Mouse (Mus musculus): ENCODE measurements at regions not wholly inside any gene's neighbourhood (a gene's known extent, or its start where the extent isn't known, plus 50 kb on each side); places are given as distances from the start of the nearest gene placed in this dataset.

GRCm38 (mm10) chr8:82623791-82624431 is 150.0 kb downstream of the Zfp330 start:
- Histone ChIP-seq H3K4me1 (no peaks in the 10 kb centered on the region), H3K9me3 (no peaks in the 10 kb centered on the region), H3K4me3 (no peak overlapping the region), H3K9ac (no peak overlapping the region), H3K27ac (no peak overlapping the region), H3K4me2 (no peak overlapping the region), H3K36me3 (no peaks in the 10 kb centered on the region), H3K27me3 (no peaks in the 10 kb centered on the region)
- 82% methylated on average over 6 of the region's 6 CpGs for WGBS
- ATAC-seq (ENCODE audit: insufficient number of reproducible peaks, insufficient read depth, low FRiP score, low TSS enrichment, low read depth): no peak

- WGBS: 36% methylated on average over 1 of the region's 1 CpGs
- H3K9me3 ChIP-seq: no peaks in the 10 kb centered on the region
- H3K4me3 ChIP-seq: no peak overlapping the region
- H3K9ac ChIP-seq: no peak overlapping the region
- no peaks in the 10 kb centered on the region for H3K36me3 ChIP-seq
- H3K27me3 ChIP-seq: no peaks in the 10 kb centered on the region
- no peak overlapping the region for H3K4me2 ChIP-seq
- no peaks in the 10 kb centered on the region; the same call in 1 of the 2 replicates for H3K4me1 ChIP-seq
- no peak overlapping the region for H3K27ac ChIP-seq
- no peak for ATAC-seq (ENCODE audit: insufficient number of reproducible peaks, insufficient read depth, low FRiP score, low TSS enrichment, low read depth)
These were observed 155.3 kb downstream of the Zfp330 start for GRCm38 (mm10) chr8:82618668-82619067.

- Histone ChIP-seq H3K27me3 (peaks cover 5% of the 10 kb centered on the region; the same call in 1 of the 2 replicates), H3K36me3 (no peaks in the 10 kb centered on the region), H3K4me2 (no peak overlapping the region), H3K27ac (no peak overlapping the region), H3K9me3 (no peaks in the 10 kb centered on the region), H3K9ac (no peak overlapping the region), H3K4me1 (no peaks in the 10 kb centered on the region), H3K4me3 (no peak overlapping the region)
- ATAC-seq (ENCODE audit: insufficient number of reproducible peaks, insufficient read depth, low FRiP score, low TSS enrichment, low read depth): no peak
- WGBS: 38% methylated on average over 3 of the region's 3 CpGs
These were observed 172.4 kb downstream of the Zfp330 start for GRCm38 (mm10) chr8:82601556-82601955.

DNA sequence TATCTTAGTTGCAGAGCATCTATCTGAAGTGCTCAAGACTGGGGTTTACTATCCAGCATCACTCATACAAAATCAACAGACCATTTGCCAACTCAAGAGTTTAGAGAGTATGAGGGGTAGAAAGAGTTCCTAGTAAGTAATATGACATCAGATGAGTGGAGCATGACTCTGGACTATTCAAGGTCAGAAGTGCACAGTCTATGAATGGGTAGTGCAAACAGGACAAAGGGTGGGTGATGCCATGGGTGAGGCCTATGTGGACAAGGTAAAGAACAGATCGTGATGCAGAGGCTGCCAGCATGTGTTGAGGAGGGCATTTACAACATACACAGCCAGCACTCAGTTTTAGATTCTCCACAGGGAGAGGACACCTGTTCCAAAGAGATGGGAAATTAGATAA is 170.4 kb upstream of the Il15 start:
- WGBS: 76% methylated on average over 1 of the region's 1 CpGs
- Histone ChIP-seq H3K27me3 (no peaks in the 10 kb centered on the region), H3K4me2 (no peak overlapping the region), H3K4me1 (no peaks in the 10 kb centered on the region), H3K36me3 (no peaks in the 10 kb centered on the region), H3K9ac (no peak overlapping the region), H3K27ac (no peak overlapping the region), H3K9me3 (no peaks in the 10 kb centered on the region), H3K4me3 (no peak overlapping the region)
- no peak for ATAC-seq (ENCODE audit: insufficient number of reproducible peaks, insufficient read depth, low FRiP score, low TSS enrichment, low read depth)

- no peak for ATAC-seq (ENCODE audit: insufficient number of reproducible peaks, insufficient read depth, low FRiP score, low TSS enrichment, low read depth)
- Histone ChIP-seq H3K4me3 (no peak overlapping the region), H3K4me1 (no peaks in the 10 kb centered on the region), H3K36me3 (no peaks in the 10 kb centered on the region), H3K9me3 (no peaks in the 10 kb centered on the region), H3K27me3 (no peaks in the 10 kb centered on the region), H3K27ac (no peak overlapping the region), H3K4me2 (no peak overlapping the region), H3K9ac (no peak overlapping the region)
These were observed 135.1 kb upstream of the Il15 start for GRCm38 (mm10) chr8:82538121-82538520.

- H3K4me2 ChIP-seq: no peak overlapping the region
- no peaks in the 10 kb centered on the region for H3K27me3 ChIP-seq
- 88% methylated on average over 3 of the region's 3 CpGs for WGBS
- H3K9ac ChIP-seq: no peak overlapping the region
- H3K27ac ChIP-seq: no peak overlapping the region
- H3K4me1 ChIP-seq: no peaks in the 10 kb centered on the region
- H3K4me3 ChIP-seq: no peak overlapping the region
- H3K36me3 ChIP-seq: no peaks in the 10 kb centered on the region
- ATAC-seq (ENCODE audit: insufficient number of reproducible peaks, insufficient read depth, low FRiP score, low TSS enrichment, low read depth): no peak
- H3K9me3 ChIP-seq: no peaks in the 10 kb centered on the region
These were observed 126.1 kb upstream of the Il15 start for GRCm38 (mm10) chr8:82529153-82529552.

DNA sequence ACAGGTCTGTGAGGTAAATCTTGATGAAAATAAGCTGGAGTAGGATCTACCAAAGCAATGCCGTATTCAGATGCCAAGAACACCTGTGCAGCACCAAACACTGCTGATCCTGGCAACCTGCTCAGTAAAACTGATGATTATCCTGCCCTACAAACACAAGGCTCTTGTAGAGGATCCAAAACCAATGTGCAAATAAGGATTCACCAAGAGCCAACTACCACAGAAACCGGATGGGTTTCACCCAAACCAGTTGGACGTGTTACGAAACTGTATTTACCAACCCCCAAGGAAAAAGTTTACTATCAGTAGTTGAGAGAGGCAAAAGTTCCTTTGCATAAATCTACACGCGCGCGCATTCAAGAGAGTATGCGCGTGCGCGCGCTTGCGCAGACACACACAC is 120.8 kb upstream of the Il15 start:
- H3K27ac ChIP-seq: no peak overlapping the region
- ATAC-seq (ENCODE audit: insufficient number of reproducible peaks, insufficient read depth, low FRiP score, low TSS enrichment, low read depth): no peak
- H3K4me2 ChIP-seq: no peak overlapping the region
- H3K4me1 ChIP-seq: no peaks in the 10 kb centered on the region
- no peak overlapping the region for H3K9ac ChIP-seq
- H3K27me3 ChIP-seq: no peaks in the 10 kb centered on the region
- WGBS: 95% methylated on average over 14 of the region's 14 CpGs
- H3K9me3 ChIP-seq: no peaks in the 10 kb centered on the region
- H3K36me3 ChIP-seq: no peaks in the 10 kb centered on the region
- no peak overlapping the region for H3K4me3 ChIP-seq

DNA sequence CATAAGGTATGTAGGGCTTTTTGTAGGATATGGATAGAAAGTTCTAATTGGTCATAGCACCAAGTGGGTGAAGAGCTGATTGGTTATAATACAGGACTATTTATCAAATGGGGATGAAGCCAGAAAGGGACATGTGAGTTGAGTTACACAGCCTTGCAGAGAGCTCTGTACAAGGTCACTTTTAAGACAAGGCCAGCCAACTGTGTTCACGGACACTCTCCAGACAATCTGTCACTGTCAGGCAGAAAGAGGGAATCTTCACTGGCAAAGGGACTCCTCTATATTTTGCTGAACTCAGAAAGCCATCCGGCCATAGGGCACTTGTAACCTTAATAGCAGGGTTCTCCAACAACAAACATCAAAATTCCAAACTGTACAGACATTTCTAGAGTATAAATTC is 95.5 kb upstream of the Il15 start:
- H3K36me3 ChIP-seq: no peaks in the 10 kb centered on the region
- H3K4me2 ChIP-seq: no peak overlapping the region
- H3K9me3 ChIP-seq: no peaks in the 10 kb centered on the region
- WGBS: 84% methylated on average over 2 of the region's 2 CpGs
- no peak overlapping the region for H3K9ac ChIP-seq
- no peaks in the 10 kb centered on the region for H3K4me1 ChIP-seq
- no peaks in the 10 kb centered on the region for H3K27me3 ChIP-seq
- no peak for ATAC-seq (ENCODE audit: insufficient number of reproducible peaks, insufficient read depth, low FRiP score, low TSS enrichment, low read depth)
- no peak overlapping the region for H3K4me3 ChIP-seq
- H3K27ac ChIP-seq: no peak overlapping the region

- WGBS: 22% methylated on average over 5 of the region's 5 CpGs
- no peak overlapping the region for H3K27ac ChIP-seq
- ATAC-seq (ENCODE audit: insufficient number of reproducible peaks, insufficient read depth, low FRiP score, low TSS enrichment, low read depth): no peak
These were observed 74.8 kb upstream of the Il15 start for GRCm38 (mm10) chr8:82477856-82478255.

GRCm38 (mm10) chr8:82477426-82477769 is 74.4 kb upstream of the Il15 start:
- no peaks in the 10 kb centered on the region for H3K36me3 ChIP-seq
- no peak overlapping the region for H3K4me2 ChIP-seq
- no peak overlapping the region for H3K4me3 ChIP-seq
- no peaks in the 10 kb centered on the region for H3K27me3 ChIP-seq
- H3K4me1 ChIP-seq: no peaks in the 10 kb centered on the region
- ATAC-seq (ENCODE audit: insufficient number of reproducible peaks, insufficient read depth, low FRiP score, low TSS enrichment, low read depth): no peak
- H3K27ac ChIP-seq: no peak overlapping the region
- H3K9ac ChIP-seq: no peak overlapping the region
- 40% methylated on average over 2 of the region's 2 CpGs for WGBS
- no peaks in the 10 kb centered on the region for H3K9me3 ChIP-seq

More at GRCm38 (mm10) chr8:82477856-82478255, 74.8 kb upstream of the Il15 start:
- Histone ChIP-seq H3K36me3 (no peaks in the 10 kb centered on the region), H3K4me2 (no peak overlapping the region), H3K4me3 (no peak overlapping the region), H3K9ac (no peak overlapping the region), H3K9me3 (no peaks in the 10 kb centered on the region), H3K27me3 (no peaks in the 10 kb centered on the region), H3K4me1 (no peaks in the 10 kb centered on the region)

- no peaks in the 10 kb centered on the region for H3K36me3 ChIP-seq
- H3K9me3 ChIP-seq: no peaks in the 10 kb centered on the region
- H3K9ac ChIP-seq: no peak overlapping the region
- no peak overlapping the region for H3K4me2 ChIP-seq
- no peak for ATAC-seq (ENCODE audit: insufficient number of reproducible peaks, insufficient read depth, low FRiP score, low TSS enrichment, low read depth)
- 71% methylated on average over 7 of the region's 7 CpGs for WGBS
- no peaks in the 10 kb centered on the region for H3K27me3 ChIP-seq
- no peaks in the 10 kb centered on the region for H3K4me1 ChIP-seq
- H3K4me3 ChIP-seq: no peak overlapping the region
- no peak overlapping the region for H3K27ac ChIP-seq
These were observed 73.8 kb upstream of the Il15 start for GRCm38 (mm10) chr8:82476708-82477425.

- ATAC-seq (ENCODE audit: insufficient number of reproducible peaks, insufficient read depth, low FRiP score, low TSS enrichment, low read depth): no peak
- H3K9me3 ChIP-seq: no peaks in the 10 kb centered on the region
- 77% methylated on average over 2 of the region's 2 CpGs for WGBS
- no peak overlapping the region for H3K27ac ChIP-seq
- H3K9ac ChIP-seq: no peak overlapping the region
- H3K4me2 ChIP-seq: no peak overlapping the region
- no peaks in the 10 kb centered on the region for H3K27me3 ChIP-seq
- H3K4me3 ChIP-seq: no peak overlapping the region
- H3K36me3 ChIP-seq: no peaks in the 10 kb centered on the region
- no peaks in the 10 kb centered on the region for H3K4me1 ChIP-seq
These were observed 70.2 kb upstream of the Il15 start for GRCm38 (mm10) chr8:82473266-82473665.
